Mouse (Mus musculus) ZHBTc4 (cell line): ENCODE measurements at regions not wholly inside any gene's neighbourhood (a gene's known extent, or its start where the extent isn't known, plus 50 kb on each side); places are given as distances from the start of the nearest gene placed in this dataset.

Source experiments
- DNase-seq: peaks from one replicate; pipeline ENCODE4 v3.0.0-alpha.2; 2011; ENCODE audit warnings: low read depth, low spot score

GRCm38 (mm10) chr12:77588297-77588696 lies 350.4 kb downstream of the Fut8 start:
- DNase-seq, result no peak

DNA sequence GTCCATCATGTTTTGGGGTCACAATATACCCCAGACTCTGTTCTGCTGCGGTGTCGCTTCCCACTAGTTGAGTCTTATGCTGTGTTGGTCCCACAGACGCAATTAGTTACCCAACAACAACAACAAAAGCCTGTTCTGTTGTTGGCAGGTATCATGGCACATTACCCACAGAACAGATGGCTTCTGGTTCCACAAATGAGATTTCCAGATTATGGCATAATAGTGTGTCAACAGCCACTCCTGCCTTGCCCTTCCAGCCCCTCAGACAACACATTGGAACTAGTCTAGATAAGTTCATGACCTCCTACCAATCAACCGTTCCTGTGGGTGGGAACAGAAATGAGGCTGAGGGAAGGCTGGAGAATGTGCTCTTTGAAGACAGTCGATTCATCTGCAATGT lies 351.5 kb downstream of the Fut8 start:
- DNase-seq, result no peak

GRCm38 (mm10) chr12:77594092-77594491 lies 356.2 kb downstream of the Fut8 start:
- no peak for DNase-seq

DNA sequence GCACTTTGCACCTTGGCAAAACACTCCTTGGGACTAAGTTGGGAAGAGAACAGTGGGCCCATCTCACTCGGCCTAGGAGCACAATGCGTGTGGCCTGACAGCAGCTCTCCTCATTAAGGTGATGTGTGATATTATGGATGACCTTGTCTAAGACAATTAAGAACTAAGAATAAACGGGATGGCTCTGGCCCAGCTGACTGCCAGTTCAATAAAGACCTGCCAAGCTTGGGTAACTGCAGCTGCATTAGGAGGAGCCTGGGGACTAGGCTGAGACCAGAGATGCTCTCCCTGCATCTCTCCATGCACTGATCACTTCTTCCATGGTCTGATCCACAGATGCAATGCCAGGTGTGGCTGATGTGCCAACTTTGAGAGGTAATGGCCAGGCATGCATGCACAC lies 356.7 kb downstream of the Fut8 start:
- no peak for DNase-seq

- DNase-seq, result no peak
Measured at GRCm38 (mm10) chr12:77595821-77596220, 357.9 kb downstream of the Fut8 start.

GRCm38 (mm10) chr12:77596676-77597075 lies 358.8 kb downstream of the Fut8 start:
- DNase-seq, result no peak

DNA sequence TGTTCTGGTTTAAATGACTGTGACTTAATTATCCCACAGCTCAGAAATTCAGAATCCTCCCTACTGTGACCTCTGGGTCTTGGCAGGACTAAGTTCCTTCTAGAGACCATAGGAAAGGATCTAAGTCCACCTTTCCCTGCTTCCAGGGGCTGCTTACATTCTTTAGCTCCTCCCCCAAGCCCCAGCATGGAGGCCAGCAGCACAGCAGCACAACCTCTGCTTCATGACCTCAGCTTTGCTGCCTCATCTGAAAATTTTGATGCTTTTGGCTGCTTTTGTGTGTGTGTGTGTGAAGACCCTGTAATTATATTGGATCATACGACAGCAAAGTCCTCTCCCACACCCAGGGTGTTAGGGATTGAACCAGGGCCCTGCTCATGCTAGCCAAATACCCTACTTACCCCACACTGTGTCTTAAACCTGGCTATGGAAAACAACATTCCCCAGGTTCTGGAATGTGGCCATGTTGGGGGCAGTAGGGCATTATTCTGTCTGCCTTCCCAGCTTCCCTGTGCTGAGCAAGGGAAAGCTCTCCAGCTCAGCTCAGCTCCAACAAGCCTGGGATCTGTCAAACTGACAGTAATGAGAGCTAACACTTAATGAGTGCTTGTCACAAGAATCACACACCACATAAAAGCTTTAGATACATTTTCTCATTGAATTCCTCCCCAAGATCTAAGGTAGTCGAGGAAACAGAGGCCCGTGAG lies 359.9 kb downstream of the Fut8 start:
- no peak for DNase-seq

DNA sequence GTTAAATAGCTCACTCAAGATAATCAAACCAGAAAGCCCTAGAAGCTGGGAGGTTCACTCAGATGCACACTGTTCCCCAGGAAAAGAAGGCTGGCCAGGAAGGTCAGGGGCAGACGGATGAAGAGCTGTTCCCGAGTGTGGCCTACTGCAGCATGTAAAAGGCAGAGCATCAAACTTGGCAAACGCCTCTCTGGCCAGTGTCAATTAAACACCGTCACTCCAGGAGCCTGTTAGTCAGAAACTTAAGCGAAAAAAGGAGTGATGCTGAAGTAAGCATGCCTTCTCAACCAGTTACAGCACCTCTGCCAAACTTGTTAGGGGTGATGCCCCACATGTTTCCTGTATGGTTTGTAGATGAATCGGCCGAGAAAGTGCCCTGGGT lies 360.4 kb downstream of the Fut8 start:
- DNase-seq, result no peak

GRCm38 (mm10) chr12:77599391-77599790 lies 361.5 kb downstream of the Fut8 start:
- DNase-seq, result no peak

DNA sequence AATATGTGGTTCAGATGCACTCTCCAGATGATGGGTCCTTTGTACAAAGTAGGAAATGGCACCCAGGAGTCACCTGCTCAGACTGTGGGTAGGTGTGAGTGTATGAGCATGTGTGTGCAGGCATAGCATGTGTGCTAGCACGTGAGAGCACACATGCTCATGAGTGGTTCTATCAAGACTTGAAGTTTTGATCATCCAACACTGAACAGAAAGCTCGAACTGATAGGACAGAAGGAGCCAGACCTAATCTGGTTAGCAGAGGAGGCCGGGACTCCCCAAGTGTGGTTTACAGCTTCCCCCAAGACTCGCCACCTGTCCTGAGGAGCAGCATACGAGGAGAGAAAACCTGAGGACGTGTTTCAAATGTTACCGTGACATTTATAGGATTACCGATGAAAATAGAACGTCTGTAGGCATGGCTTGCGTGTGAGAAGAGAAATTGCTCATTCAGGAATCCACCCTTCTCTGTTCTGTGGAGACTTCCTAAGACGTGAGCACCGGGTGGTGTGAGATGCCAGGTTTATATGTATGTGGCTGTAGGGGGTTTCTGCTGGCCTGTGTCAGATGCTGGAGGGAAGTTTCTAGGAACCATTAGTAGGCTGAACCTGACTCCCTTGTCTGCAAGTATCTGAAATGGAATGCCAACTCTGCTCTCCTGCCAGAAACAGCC lies 366.0 kb downstream of the Fut8 start:
- no peak for DNase-seq

DNA sequence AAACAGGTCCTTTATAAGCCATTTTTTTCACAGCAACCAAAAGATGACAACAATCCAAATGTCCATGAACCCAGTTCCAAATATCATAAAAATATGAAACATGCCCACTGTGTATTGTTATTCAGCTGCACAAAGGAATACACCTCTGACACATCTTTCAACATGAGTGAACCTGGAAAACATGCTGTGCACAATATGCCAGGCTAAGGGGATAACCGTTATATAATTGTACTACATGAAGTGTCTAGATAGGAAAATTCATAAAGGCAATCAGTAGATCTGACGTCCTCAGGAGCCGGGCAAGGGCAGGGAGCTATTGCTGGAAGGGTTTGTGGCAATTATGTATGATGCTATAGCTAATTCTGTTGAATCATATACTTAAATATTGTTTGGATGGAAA lies 379.6 kb downstream of the Fut8 start:
- no peak for DNase-seq

- DNase-seq, result no peak
Measured at GRCm38 (mm10) chr12:77622243-77622642, 384.3 kb downstream of the Fut8 start.

DNA sequence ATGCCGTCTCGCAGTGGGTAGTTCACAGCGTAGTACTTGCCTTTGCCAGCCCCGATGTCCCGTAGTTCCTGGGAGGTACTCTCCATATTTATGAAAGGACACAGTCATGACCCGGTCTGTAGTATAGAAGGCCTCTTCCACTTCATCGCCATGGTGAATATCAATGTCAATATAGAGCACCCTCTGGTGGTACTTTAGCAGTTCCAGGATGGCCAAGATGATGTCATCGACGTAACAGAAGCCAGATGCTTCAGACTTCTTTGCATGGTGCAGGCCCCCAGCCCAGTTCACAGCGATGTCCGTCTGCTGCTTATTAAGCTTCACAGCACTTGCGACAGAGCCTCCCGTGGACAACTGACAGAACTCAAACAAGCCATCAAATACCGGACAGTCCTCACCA lies 386.4 kb downstream of the Fut8 start:
- peak; percentile 13 for DNase-seq

DNA sequence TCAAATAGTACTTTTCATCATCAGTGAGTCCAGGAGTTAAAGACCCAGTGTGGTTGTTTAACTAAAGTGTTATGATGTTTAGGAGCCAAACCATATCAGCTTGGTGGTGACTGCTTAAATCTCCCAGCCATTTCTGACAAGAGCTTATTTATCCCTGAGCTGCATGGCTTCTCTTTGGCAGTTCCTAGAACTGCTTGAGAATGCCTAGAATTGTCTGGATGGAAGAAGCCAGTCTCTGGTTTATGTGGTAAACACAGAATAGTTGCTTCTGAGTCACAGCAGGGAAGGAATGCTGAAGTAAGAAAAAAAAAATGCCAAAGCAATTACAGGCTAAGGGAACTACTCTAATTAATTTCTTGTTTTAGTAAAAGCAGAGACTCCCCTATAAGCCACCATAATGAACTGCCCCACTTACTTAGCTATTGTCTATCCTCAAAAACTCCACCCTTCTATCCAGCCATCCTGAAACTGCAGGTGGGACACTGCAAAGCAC lies 390.5 kb downstream of the Fut8 start:
- DNase-seq, result no peak

GRCm38 (mm10) chr12:77633981-77634650 lies 396.2 kb downstream of the Fut8 start:
- DNase-seq, result no peak

DNA sequence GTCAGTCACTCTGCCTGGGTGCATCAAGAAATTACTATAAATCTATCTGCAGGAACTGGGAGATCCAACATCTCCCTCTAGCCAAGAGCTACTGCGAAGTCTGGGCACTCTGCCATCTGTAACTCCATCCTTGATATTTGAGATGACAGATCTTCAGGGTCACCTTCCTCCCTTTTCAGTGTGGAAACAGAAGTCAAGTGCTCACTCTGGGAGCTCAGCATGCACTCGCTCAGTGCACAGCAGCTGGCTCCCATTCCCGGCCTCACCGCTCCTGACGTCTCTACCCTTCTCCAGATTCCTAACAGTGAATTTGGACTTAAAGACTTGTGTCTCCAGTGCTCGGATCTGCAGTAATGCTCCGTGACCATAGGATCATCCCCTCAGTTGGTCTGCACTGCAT lies 400.3 kb downstream of the Fut8 start:
- no peak for DNase-seq

DNA sequence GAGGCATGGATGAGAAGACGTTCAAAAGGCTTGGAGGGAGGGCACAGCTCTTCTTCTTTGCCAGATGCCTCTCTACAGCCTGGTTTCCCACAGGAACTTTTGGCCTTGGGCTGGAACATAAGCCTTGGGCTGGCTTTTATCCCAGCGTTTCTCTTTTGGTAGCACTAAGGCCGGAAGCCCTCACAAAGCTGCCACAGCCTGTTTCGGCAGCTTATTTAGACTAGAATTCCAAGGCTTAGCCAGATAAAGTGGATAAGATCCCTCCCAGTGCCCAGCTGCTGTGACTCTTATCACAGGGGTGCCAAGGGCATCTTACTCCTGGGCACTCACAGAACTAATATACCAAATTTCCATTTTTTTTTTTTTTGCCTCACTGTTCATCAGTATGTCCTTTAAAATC lies 404.4 kb downstream of the Fut8 start:
- DNase-seq, result no peak

- no peak for DNase-seq
Measured at GRCm38 (mm10) chr12:77647841-77648240, 409.9 kb downstream of the Fut8 start.

DNA sequence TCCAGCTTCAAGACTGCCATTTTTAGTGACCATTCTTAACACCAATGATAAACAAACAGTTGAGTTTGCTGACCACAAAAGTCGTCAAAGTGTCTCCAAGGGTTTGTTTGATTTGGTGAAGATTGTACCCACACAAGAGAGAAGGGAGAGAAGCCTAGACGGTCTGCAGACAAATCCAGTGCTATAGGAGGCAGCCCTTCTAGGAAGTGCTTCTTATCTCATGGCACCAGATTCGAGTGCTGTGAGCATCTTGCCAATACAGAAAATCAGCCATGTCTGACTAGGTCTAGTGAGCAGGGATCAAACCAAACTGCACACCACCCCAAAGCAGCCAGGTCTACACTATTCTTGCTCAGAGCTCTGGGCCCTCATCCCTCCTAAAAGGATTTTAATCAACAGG lies 416.4 kb downstream of the Fut8 start:
- DNase-seq, result no peak

DNA sequence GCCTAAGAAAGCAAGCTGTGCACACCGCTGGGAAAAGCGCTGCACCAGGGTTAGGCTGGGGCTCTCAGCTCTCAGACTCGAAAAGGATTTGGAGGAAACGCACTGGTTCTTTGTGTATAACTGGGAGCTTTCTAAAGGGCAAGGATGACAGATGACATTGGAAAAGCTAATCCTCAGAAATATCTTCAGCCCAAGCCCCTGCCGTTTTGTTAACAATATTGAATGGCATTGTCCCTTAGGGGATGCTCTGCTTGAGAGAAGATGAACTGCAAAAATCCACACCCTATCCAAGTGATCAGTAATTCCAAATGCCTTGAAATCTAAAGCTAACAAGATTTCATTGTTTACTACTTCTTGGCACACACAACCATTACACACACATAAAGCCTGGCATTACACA lies 419.1 kb downstream of the Fut8 start:
- DNase-seq, result no peak

GRCm38 (mm10) chr12:77657878-77658277 lies 420.0 kb downstream of the Fut8 start:
- no peak for DNase-seq

GRCm38 (mm10) chr12:77663180-77663579 lies 425.3 kb downstream of the Fut8 start:
- no peak for DNase-seq
